17 mouse cellular contexts compared by ENCODE assay signal in genomic region chr15:99839165-99839840, GRCm38 (mm10). TPM values are rescaled to one million over a fixed set of nuclear protein-coding genes. Genes with fewer than 3 reads are reported as not detected.
DNase-seq lines count a peak whose midpoint lies in the region; TF ChIP-seq lines count a peak whose summit lies in the region.
"Had no signal": no experiment of that assay in that cellular context is flagged by ENCODE, and none has a peak within 500 bp of the region (broad histone marks: within the 10 kb centered on the region; RNA-seq: fewer than 3 reads in every experiment).

No protein-coding gene starts in this region.

- peak; percentile 26 to 51 for DNase-seq in cerebellum, postnatal 10 days
- DNase-seq in cerebellum, postnatal 4 days (ENCODE audit: low spot score in 2 of 2), result no peak
- DNase-seq in heart, adult 11 months, result peak; percentile 85
- no peak for DNase-seq in heart, postnatal 25 days (ENCODE audit: low spot score)
- DNase-seq in ES-CJ7 (ENCODE audit: low read depth, low spot score) (peak; percentile 80), R1 (ENCODE audit: low read depth, low spot score) (peak; percentile 89)
- DNase-seq in left cerebral cortex, adult 2 months (ENCODE audit: extremely low spot score in 1 of 2, low spot score in 2 of 2), result no peak
- DNase-seq: cerebellum, adult 8-10 months; right cerebral cortex, postnatal 25 days; thymus, postnatal 4 days had no signal

- no peak overlapping the region for H3K4me3 ChIP-seq in left cerebral cortex, adult 2 months
- H3K4me3 ChIP-seq: embryonic facial prominence, embryonic 10.5 days; embryonic facial prominence, embryonic 15.5 days; hindbrain, embryonic 12.5 days; kidney, embryonic 15.5 days; limb, embryonic 12.5 days; liver, embryonic 12.5 days; stomach, embryonic 15.5 days had no signal

- no peak for TF ChIP-seq CTCF in left cerebral cortex, adult 2 months (IDR thresholded peaks at IDR 0.05)

- intact Hi-C loops in heart, postnatal 25 days (cut with DNase I), result no loop called here
- intact Hi-C loops in left cerebral cortex, adult 2 months (cut with DNase I), result no loop called here

- no peak overlapping the region for H3K27ac ChIP-seq in left cerebral cortex, adult 2 months
- H3K27ac ChIP-seq: embryonic facial prominence, embryonic 10.5 days; embryonic facial prominence, embryonic 15.5 days; hindbrain, embryonic 12.5 days; kidney, embryonic 15.5 days; limb, embryonic 12.5 days; liver, embryonic 12.5 days; stomach, embryonic 15.5 days had no signal

RNA-seq across cellular contexts. Expression of gene Lima1, which starts 36.0 kb away (rescaled TPM):
- 10 to 100 TPM; 17.9 to 20.2 TPM for total RNA-seq in heart, postnatal 25 days (2021)
- 10 to 100 TPM in 1 of 2 experiments, 1 to 10 TPM in 1; 9.9 to 11.0 TPM for total RNA-seq in left cerebral cortex, adult 2 months (2021)

Comparison
In these comparisons a context has a peak if more than half of its experiments do, and no peak if none do; other contexts are left out.
1. DNase-seq: peak in cerebellum, postnatal 10 days (2 of 2), heart, adult 11 months (single experiment), ES-CJ7 (single experiment) and R1 (single experiment); none in cerebellum, postnatal 4 days (0 of 2), heart, postnatal 25 days (single experiment) and left cerebral cortex, adult 2 months (0 of 2).